Mouse (Mus musculus) limb, embryonic 14.5 days (tissue): ENCODE data around the gene Zbtb17. TPM values are rescaled to one million over a fixed set of nuclear protein-coding genes. Genes with fewer than 3 reads are reported as not detected.
A peak's percentile ranks its signal among the peaks of the same experiment; 100 is the strongest.

Source experiments
- ATAC-seq: fragments of 200-750 bp; cut with Nextera tagmentation; 2 replicates; pipeline ENCODE4 v1.8.0; 2017; ENCODE audit warnings: low read depth, moderate number of reproducible peaks, moderate TSS enrichment; ENCODE audit not compliant: low FRiP score
- DNase-seq: peaks from one replicate; pipeline ENCODE4 v3.0.0-alpha.2; 2015; ENCODE audit warnings: low spot score
- H3K27ac ChIP-seq: fragments of 300-500 bp; sonication (generic); replicated peaks from 2 replicates; pipeline ENCODE4 v1.5.1; 2014; ENCODE audit warnings: low read depth, mild to moderate bottlenecking, low read length, moderate library complexity, mixed read lengths
- H3K27me3 ChIP-seq: fragments of 300-500 bp; sonication (generic); 2 replicates; pipeline ENCODE4 v1.6.1; 2014; ENCODE audit warnings: low read length, mixed read lengths; ENCODE audit not compliant: control insufficient read depth, insufficient read depth
- H3K36me3 ChIP-seq: fragments of 300-500 bp; sonication (generic); 2 replicates; pipeline ENCODE4 v1.6.1; 2014; ENCODE audit warnings: mild to moderate bottlenecking, low read length, moderate library complexity, mixed read lengths; ENCODE audit not compliant: control insufficient read depth, insufficient read depth
- H3K4me1 ChIP-seq: fragments of 300-500 bp; sonication (generic); 2 replicates; pipeline ENCODE4 v1.6.1; 2014; ENCODE audit warnings: antibody characterized with exemption, low read length, mixed read lengths; ENCODE audit not compliant: control insufficient read depth, insufficient read depth
- H3K4me2 ChIP-seq: fragments of 300-500 bp; sonication (generic); replicated peaks from 2 replicates; pipeline ENCODE4 v1.6.1; 2014; ENCODE audit warnings: low read depth, mild to moderate bottlenecking, low read length, moderate library complexity; ENCODE audit not compliant: severe bottlenecking
- H3K4me3 ChIP-seq: fragments of 300-500 bp; sonication (generic); replicated peaks from 2 replicates; pipeline ENCODE4 v1.5.1; 2014; ENCODE audit warnings: low read length
- H3K9ac ChIP-seq: fragments of 300-500 bp; sonication (generic); 2 replicates; pipeline ENCODE4 v1.6.1; 2014; ENCODE audit warnings: mild to moderate bottlenecking, low read depth, low read length, moderate library complexity; ENCODE audit not compliant: severe bottlenecking
- H3K9me3 ChIP-seq: fragments of 300-500 bp; sonication (generic); 2 replicates; pipeline ENCODE4 v1.6.1; 2016; ENCODE audit warnings: low read length; ENCODE audit not compliant: control insufficient read depth
- POLR2A ChIP-seq: fragments of 200-500 bp; IDR thresholded peaks from 2 replicates; pipeline ENCODE4 v1.8.0; 2012; ENCODE audit warnings: inconsistent platforms, mild to moderate bottlenecking, moderate library complexity, borderline replicate concordance; ENCODE audit not compliant: insufficient read depth, insufficient read length; ENCODE audit errors: extremely low read depth
- WGBS: fragments of 180-500 bp; shearing (Covaris S2); extraction: QIAGEN DNeasy Blood & Tissue Kit; methylation state at CpG from one replicate; pipeline ENCODE4 v1.1.7; 2014; 5-methylcytosine and 5-hydroxymethylcytosine counted together
- polyA plus RNA-seq, 2 experiments: library from polyadenylated mRNA; depleted of rRNA in 1 of 2; stranded (reverse) in 1 of 2; unstranded in 1 of 2; fragments of >200 nt; fragmentation: Nextera tagmentation in 1 of 2; extraction: Ambion mirVana in 1 of 2; gene quantifications; 2 replicates each; pipeline versions ENCODE4 v1.2.1 to v1.2.3; 2012 to 2014

Zbtb17 gene
- polyA plus RNA-seq, 2 experiments, result 29.0 to 48.5 TPM

DNA sequence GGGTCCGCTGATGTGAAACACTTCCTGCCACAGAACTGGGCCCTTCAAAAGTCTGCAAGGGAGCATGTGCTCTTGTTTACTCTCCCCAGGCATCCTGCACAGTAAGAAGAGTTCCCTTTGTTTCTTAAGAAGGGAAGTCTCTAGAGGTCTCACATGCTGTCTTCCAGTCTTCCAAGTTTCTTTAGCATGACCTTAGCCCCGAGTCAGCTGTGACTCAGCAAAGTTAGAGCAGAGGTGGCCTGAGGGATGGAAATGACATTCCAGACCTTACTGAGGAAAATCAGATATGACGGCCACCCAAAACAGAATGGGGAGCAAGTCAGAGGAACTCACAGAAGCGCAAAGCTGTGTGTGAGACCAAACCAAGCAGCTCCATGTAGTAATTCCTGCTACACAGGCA is 56.2 kb downstream of the Zbtb17 start:
- DNase-seq, result no peak
- WGBS, result 79% methylated on average over 4 of the region's 4 CpGs
- no peak for ATAC-seq

DNA sequence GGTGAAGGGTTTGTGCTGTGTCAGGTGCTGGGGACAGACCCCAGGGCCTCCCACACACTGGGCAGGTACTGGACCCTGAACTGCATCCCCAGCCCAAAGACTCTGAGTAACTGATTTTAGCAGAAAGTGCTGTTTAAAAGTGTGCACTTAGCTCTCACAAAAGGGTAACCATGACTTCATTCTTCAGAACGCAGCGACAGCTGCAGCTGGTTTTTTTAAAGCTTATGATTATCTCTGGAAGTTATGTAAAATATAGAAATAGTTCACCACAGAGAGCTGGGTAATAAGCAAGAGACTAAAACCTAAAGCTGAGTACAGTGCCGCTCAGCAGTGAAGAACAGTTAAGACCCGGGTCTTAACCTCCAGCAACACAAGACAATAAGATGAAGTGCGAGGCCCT is 56.6 kb downstream of the Zbtb17 start:
- no peaks in the 10 kb centered on the region for H3K9me3 ChIP-seq
- no peak overlapping the region for H3K4me2 ChIP-seq
- no peak overlapping the region for H3K9ac ChIP-seq
- no peak overlapping the region for H3K4me3 ChIP-seq
- DNase-seq (peak; percentile 10), ATAC-seq (no peak)
- H3K27ac ChIP-seq, result peak overlapping the region; percentile 33; the same call in 1 of the 2 replicates
- no peak for TF ChIP-seq POLR2A
- peaks cover under 1% of the 10 kb centered on the region; the same call in 1 of the 2 replicates for H3K36me3 ChIP-seq
- no peaks in the 10 kb centered on the region for H3K4me1 ChIP-seq
- H3K27me3 ChIP-seq, result no peaks in the 10 kb centered on the region
- WGBS, result 73% methylated on average over 5 of the region's 5 CpGs

More for the DNA sequence above, 56.2 kb downstream of the Zbtb17 start:
- Histone ChIP-seq H3K27me3 (no peaks in the 10 kb centered on the region), H3K4me2 (no peak overlapping the region), H3K36me3 (peaks cover 5% of the 10 kb centered on the region), H3K4me3 (no peak overlapping the region), H3K9me3 (no peaks in the 10 kb centered on the region), H3K4me1 (no peaks in the 10 kb centered on the region), H3K27ac (peak overlapping the region; percentile 33; the same call in 1 of the 2 replicates), H3K9ac (no peak overlapping the region)
- TF ChIP-seq POLR2A, result no peak

DNA sequence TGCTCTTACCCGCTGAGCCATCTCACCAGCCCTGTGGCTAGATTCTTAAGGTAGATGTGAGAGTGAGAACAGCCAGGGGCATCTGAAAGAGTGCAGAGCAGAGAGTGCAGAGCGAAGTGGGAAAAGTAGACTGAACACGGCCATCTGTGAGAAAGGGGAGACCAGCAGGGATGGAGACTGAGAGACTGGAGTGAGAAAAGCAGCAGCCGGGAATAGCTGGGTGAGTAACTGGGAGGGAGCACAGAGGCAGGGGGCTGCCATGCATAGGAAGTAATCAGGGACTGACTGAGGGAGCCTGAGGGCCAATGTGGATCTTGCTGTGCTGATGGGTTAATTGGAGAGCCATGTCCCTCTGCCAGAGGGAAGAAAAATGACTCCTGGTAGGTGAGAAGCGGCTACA is 58.3 kb downstream of the Zbtb17 start:
- no peaks in the 10 kb centered on the region for H3K36me3 ChIP-seq
- H3K9me3 ChIP-seq, result no peaks in the 10 kb centered on the region
- no peaks in the 10 kb centered on the region for H3K27me3 ChIP-seq
- WGBS, result 55% methylated on average over 5 of the region's 5 CpGs
- ATAC-seq, result no peak
- TF ChIP-seq POLR2A, result no peak
- no peak overlapping the region for H3K9ac ChIP-seq
- H3K27ac ChIP-seq, result no peak overlapping the region
- DNase-seq, result no peak
- H3K4me2 ChIP-seq, result no peak overlapping the region
- no peak overlapping the region for H3K4me3 ChIP-seq
- peaks cover 5% of the 10 kb centered on the region for H3K4me1 ChIP-seq

DNA sequence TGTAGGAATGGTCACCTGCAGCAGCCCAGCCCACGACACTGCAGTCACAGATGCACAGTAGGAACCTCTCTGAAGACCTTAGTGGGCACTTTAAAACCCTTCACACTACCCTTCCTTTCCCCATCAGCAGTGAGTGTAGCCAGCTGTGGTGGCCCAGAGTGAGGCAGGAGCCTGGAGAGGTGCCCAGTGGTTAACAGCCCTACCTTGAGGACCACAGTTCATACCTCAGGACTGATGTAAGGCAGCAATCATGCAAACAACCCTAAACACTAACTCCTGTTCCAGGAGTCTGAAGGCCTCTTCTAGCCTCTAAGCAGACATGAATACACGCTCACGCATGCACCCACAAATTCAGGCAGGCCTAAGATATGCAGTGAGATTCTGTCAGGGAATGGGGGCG is 60.0 kb downstream of the Zbtb17 start:
- no peak for TF ChIP-seq POLR2A
- ATAC-seq, result no peak

DNA sequence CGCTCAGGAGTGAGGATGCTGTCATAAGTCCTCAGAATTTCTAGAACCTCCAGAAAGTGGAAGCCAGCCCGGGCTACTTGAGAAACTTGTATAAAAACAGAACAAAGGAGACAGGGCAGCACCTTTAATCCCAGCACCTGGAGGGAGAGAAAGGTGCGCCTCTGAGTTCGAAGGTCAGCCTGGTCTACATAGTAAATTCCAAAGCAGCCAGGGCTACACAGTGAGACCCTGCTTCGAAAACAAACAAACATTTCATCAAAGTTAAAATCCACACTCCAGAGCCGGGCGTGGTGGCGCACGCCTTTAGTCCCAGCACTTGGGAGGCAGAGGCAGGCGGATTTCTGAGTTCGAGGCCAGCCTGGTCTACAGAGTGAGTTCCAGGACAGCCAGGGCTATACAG is 61.4 kb downstream of the Zbtb17 start:
- TF ChIP-seq POLR2A, result no peak
- 96% methylated on average over 11 of the region's 11 CpGs for WGBS
- no peak overlapping the region for H3K27ac ChIP-seq

More for the DNA sequence above, 60.0 kb downstream of the Zbtb17 start:
- peak; percentile 14 for DNase-seq
- no peaks in the 10 kb centered on the region for H3K36me3 ChIP-seq
- no peak overlapping the region for H3K4me2 ChIP-seq
- no peak overlapping the region for H3K9ac ChIP-seq
- peaks cover 5% of the 10 kb centered on the region for H3K4me1 ChIP-seq
- no peak overlapping the region for H3K4me3 ChIP-seq
- H3K27ac ChIP-seq, result no peak overlapping the region
- no peaks in the 10 kb centered on the region for H3K9me3 ChIP-seq
- 84% methylated on average over 4 of the region's 4 CpGs for WGBS
- no peaks in the 10 kb centered on the region for H3K27me3 ChIP-seq

DNA sequence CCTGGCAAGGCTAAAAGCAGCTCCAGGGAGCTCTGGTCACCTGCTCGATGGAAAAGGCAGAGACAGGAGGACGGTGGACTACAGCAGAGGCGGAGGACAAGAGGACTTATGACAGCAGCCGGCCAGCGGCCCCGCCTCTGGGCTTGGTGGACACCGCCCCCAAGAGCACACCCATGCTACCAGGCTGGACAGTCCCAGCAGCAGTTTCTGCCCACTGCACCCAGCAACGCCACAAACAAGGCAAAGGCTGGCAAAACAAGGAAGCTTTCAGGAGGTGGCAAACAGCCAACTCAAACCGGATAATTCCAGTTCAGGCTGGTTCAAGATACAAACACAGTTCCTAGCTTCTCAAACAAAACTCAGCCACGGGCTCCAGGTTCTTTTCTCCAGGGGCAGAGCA is 61.9 kb downstream of the Zbtb17 start:
- no peaks in the 10 kb centered on the region for H3K9me3 ChIP-seq
- peaks cover 3% of the 10 kb centered on the region; the same call in 1 of the 2 replicates for H3K36me3 ChIP-seq
- no peak overlapping the region for H3K9ac ChIP-seq
- H3K4me2 ChIP-seq, result no peak overlapping the region
- peak overlapping the region; percentile 71 for H3K27ac ChIP-seq
- H3K4me1 ChIP-seq, result peaks cover 5% of the 10 kb centered on the region
- WGBS, result 57% methylated on average over 10 of the region's 10 CpGs
- DNase-seq (peak; percentile 70), ATAC-seq (peak; percentile 37; the same call in 1 of the 2 replicates)
- TF ChIP-seq POLR2A, result no peak
- no peaks in the 10 kb centered on the region for H3K27me3 ChIP-seq
- no peak overlapping the region for H3K4me3 ChIP-seq

More for the DNA sequence above, 61.4 kb downstream of the Zbtb17 start:
- no peak overlapping the region for H3K4me3 ChIP-seq
- no peak overlapping the region for H3K4me2 ChIP-seq
- no peak for ATAC-seq
- DNase-seq, result no peak
- H3K27me3 ChIP-seq, result no peaks in the 10 kb centered on the region
- no peaks in the 10 kb centered on the region for H3K9me3 ChIP-seq
- H3K9ac ChIP-seq, result no peak overlapping the region
- no peaks in the 10 kb centered on the region for H3K36me3 ChIP-seq
- peaks cover 5% of the 10 kb centered on the region for H3K4me1 ChIP-seq
